Mouse (Mus musculus) ovary, postnatal 36 days (tissue): ENCODE results near the gene Adamtsl4.
"Not testable (repeated sequence)": the region's sequence is repeated elsewhere in the genome, so short reads cannot be mapped to it uniquely, and the experiment has no call there.

Experiments
- DNase-seq: peaks from one replicate; pipeline ENCODE4 v3.0.0; 2022; ENCODE audit warnings: low spot score, mixed read lengths

The Adamtsl4 gene

GRCm38 (mm10) chr3:95675301-95676092 lies 12.2 kb downstream of the Adamtsl4 start:
- DNase-seq: peak; percentile 68

- DNase-seq: no peak
Measured at GRCm38 (mm10) chr3:95674812-95675211, 12.9 kb downstream of the Adamtsl4 start.

DNA sequence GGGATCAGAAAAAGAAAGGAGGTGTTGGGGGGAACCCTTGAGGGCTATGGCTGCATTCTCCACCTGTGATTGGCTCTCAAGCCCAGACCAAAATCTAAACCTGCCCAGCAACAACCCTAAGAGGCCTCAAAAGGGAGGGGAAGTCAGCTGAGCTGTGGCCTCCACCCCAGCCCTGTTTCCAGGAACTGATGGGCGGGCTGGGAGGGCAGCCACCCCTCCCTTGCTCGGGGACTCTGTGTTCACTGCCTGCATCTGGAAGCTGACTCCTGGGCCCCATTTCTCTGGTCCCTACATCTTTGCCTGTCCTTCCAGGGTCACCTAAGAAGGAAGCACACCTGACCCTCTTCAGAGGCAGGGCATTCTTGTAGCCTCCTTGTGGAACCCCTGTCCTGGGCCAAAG lies 13.5 kb downstream of the Adamtsl4 start:
- peak; percentile 59 for DNase-seq

DNA sequence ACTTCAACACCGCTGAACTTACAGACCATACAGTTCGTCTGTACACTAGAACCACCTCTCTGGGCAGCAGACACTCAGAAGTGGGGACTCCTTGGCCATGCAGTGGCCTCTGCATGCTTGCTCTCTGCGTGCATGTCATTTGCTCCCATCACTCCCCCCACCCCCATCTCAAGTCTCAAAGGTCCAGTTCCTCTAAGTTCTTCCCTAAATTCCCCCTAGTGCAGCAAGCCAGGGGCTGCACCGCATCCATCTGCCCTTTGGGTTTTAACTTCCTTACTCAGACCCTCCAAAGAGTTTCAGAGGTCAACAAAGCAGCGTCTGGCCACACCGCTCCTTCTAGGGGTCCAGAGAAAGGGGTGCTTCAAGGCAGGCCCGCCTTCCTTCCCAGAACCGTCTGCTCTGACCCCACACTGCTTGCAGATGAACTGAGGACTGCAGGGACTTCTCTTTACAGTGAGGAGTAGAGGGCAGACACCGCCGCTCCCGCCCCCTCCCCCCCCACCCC lies 14.0 kb downstream of the Adamtsl4 start:
- no peak for DNase-seq

DNA sequence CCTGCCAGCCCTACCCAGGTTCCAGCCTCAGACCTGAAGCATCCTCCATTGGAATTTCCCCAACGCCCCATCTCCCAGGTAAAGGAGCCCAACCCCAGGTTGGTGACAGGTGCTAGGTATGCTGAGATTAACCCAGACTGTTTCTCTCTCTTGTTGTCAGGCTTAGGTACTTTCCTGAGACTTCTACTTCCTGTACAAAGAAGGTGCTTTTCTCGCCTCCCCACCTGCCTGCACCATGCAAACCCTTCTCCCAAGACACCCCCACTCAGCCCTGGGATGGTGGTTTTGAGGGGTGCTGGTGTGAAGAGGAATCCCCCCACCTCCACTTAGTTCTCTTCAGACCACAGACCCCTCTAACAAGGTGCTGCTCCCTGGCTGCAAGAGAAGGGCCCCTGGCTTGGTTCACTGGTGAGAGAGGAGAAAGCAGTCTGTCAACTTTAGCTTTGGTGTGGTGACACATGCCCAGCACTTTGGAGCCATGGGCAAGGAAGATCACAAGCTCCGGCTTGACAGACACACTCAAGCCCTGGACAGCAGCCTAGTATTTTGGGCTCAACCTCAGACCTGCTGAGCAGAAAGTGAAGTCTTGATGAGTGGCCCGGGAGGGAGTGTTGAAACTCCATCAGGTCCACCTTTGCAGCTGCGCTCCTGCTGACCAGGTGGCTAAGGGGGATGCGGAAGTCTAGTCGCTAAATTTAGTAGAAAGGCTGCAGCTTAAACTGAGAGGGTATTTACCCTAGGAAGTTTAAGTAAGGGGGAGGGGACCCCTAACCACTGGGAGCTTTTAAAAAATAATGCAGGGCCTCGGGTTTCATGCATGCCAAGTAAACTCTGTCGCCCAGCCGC lies 14.6 kb downstream of the Adamtsl4 start:
- no peak for DNase-seq

- DNase-seq: no peak
Measured at GRCm38 (mm10) chr3:95672461-95672860, 15.3 kb downstream of the Adamtsl4 start.

DNA sequence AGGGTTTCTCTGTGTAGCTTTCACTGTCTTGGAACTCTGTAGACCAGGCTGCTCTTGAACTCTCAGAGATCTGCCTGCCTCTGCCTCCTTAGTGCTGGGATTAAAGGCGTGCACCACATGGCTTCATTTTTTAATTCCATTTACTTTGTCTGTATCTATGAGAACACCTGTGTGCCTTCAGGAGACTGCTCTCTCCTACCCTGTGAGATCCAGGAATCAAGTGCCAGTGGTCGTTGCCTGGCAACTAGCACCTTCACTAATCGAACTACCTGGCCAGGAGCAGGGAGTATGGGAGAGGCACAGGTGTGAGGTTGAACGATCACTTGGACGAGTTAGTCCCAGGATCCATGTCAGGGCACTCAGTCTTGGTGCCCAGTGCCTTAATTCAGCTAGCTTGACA lies 16.5 kb downstream of the Adamtsl4 start:
- no peak for DNase-seq

- not testable (repeated sequence) for DNase-seq
Measured at GRCm38 (mm10) chr3:95670419-95670818, 17.3 kb downstream of the Adamtsl4 start.

GRCm38 (mm10) chr3:95669309-95669665 lies 18.4 kb downstream of the Adamtsl4 start:
- DNase-seq: no peak

- DNase-seq: no peak
Measured at GRCm38 (mm10) chr3:95668589-95669308, 19.0 kb downstream of the Adamtsl4 start.

DNA sequence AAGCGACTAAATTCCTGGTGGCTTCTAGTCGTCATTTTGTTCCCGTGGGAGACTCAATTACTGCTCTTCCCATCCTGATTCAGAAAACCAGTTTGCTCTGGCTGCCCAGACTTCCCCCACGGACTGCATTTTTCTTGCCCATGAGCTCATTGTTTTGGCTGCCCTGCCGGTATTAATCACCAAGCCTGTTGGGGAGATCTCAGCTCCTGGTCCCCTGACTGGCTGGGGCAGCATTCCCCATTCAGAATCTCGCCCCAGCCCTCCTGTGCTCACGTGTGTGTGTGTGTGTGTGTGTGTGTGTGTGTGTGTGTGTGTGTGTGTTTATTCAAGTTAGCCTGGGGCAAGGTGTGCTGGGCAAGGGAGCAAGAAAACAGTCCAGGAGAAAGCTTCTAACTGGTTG lies 19.7 kb downstream of the Adamtsl4 start:
- DNase-seq: peak; percentile 53

- no peak for DNase-seq
Measured at GRCm38 (mm10) chr3:95667521-95667920, 20.2 kb downstream of the Adamtsl4 start.

DNA sequence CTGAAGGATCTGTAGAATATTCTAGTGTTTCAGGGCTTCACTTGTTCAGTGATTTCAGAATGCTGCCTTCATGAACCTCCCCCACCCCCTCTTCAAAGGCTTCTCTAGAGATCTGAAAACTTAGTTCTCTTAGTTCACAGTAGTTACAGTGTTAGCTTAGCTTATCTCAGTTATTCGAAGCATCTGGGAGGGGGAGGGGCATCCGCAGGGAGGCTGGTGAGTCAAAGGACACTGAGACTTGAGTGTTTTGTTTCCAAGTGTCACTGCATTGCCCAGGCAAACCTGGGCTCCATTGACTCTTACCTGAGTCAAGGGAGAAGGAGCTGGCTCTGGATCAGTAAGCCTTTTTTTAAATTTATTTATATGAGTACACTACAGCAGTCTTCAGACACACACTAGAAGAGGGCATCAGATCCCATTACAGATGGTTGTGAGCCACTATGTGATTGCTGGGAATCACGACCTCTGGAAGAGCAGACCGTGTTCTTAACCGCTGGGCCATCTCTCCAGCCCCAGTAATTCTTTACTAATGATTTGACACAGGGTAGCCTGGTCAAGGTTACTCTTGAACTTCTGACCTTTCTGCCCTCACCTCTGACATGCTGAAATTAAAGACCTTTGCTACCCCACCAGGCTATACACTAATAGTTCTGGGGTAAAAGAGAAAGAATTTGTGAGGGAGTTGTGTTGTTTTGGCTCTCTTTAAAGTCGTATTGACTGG lies 21.4 kb downstream of the Adamtsl4 start:
- DNase-seq: peak; percentile 60

DNA sequence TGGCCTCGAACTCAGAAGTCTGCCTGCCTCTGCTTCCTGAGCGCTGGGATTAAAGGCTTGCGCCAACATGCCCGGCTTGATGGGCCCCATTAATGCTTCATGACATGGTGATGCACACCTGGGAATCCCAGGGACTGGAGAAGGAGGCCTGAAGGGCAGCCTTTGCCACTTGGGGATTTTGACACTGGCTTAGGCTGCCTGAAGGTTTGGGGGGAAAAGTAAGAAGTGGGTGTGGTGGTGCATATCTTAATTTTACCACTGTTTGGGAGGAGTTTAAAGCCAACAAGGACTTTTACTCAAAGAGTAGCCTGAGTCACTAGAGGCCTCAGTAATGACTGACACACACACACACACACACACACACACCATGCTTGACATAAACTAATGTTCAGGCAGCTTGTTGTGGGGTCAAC lies 22.8 kb downstream of the Adamtsl4 start:
- no peak for DNase-seq

GRCm38 (mm10) chr3:95663969-95664608 lies 23.6 kb downstream of the Adamtsl4 start:
- no peak for DNase-seq

- no peak for DNase-seq
Measured at GRCm38 (mm10) chr3:95663486-95663885, 24.2 kb downstream of the Adamtsl4 start.

DNA sequence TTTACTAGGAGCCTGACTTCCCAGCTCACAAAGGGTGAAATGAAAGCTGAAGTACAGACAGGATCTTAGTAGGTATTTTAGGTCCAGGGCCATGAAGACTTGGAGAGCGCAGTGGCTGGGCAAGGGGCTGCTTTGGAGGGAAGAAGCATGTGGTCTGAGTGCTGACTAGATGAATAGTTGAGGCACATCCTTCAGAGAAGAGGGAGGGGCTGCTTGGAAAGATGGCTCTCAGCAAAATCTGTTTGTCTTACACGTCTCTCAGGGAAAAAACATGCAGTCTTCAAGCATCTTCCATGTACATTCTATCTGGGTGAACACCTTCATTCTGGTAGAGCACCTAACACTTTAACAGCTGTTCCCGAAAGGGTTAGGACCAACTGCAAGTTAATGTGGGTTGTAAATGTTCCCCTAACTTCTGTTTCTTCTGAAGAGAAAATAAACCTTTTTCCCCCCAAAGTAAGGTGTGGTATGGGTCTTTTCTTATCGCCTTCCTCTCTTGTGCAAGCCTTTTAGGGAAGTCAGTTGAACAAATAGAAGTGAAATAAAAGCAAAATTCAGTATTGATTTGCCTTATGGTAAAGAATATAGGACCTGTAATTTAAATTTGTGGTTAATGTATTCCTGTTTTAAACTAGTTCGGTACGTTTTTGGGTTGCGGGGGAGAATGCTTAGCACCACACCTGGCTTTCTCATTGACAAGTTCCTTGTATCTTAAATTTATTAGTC lies 24.8 kb downstream of the Adamtsl4 start:
- DNase-seq: no peak

- no peak for DNase-seq
Measured at GRCm38 (mm10) chr3:95661945-95662715, 25.6 kb downstream of the Adamtsl4 start.

DNA sequence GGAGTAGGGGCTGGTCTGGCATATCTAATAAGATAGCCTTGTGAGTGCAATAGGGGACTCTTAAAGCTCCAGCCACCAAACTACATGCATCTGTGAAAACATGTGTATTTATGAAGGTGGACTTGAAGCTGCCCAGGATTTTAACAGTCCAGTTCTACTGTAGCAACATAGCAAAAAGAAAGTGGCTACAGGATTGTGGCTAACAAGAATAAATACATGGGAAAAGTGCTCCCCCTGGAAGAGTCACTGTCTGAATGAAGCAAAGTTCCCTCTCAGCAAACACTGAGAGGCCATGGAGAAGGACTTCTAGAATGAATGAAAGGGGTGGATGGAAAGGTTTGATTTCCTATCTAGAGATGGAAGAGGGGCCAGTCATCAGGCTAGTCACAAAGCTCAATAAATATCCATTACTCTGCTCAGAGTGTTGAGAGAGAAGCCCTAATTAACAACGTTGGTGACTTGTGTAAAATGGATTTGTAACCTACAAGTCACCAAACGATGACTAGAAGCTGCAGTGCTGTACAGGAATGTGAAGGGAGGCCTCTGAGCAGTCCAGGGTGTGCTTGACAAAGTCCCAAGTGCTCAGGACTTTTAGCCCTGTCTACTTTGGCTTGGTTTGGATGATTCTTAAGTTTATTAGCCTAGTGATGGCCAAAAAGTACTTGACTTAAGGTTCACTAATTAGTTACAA lies 26.8 kb downstream of the Adamtsl4 start:
- DNase-seq: no peak
